Mouse (Mus musculus) heart, adult 8-10 months (tissue): ENCODE data around the gene Ly6g6e. TPM values are rescaled to one million over a fixed set of nuclear protein-coding genes. Genes with fewer than 3 reads are reported as not detected.

Experiments used
- DNase-seq: peaks from one replicate; pipeline ENCODE4 v3.0.0; 2022; ENCODE audit warnings: low spot score
- total RNA-seq, 4 experiments: library from RNA; stranded (reverse); gene quantifications; 2 replicates each; pipeline ENCODE4 v1.2.4; 2022

Ly6g6e gene
- total RNA-seq, 4 experiments from 2014 or later, result not detected

- no peak for DNase-seq
Measured at GRCm38 (mm10) chr17:35049561-35050016, 27.1 kb upstream of the Ly6g6e start, which contains the start of gene Clic1. TSS of gene Clic1 (plus strand) at chr17:35049966.

- peak; percentile 83 for DNase-seq
Measured at GRCm38 (mm10) chr17:35050126-35050750, 26.5 kb upstream of the Ly6g6e start.

GRCm38 (mm10) chr17:35051156-35052086 lies 25.3 kb upstream of the Ly6g6e start:
- DNase-seq, result peak; percentile 90

GRCm38 (mm10) chr17:35052271-35052798 lies 24.4 kb upstream of the Ly6g6e start:
- no peak for DNase-seq

- no peak for DNase-seq
Measured at GRCm38 (mm10) chr17:35055691-35056495, 20.8 kb upstream of the Ly6g6e start.

GRCm38 (mm10) chr17:35057090-35057489 lies 19.6 kb upstream of the Ly6g6e start:
- DNase-seq, result no peak

- DNase-seq, result no peak
Measured at GRCm38 (mm10) chr17:35058316-35058715, 18.4 kb upstream of the Ly6g6e start.

GRCm38 (mm10) chr17:35058911-35059892 lies 17.5 kb upstream of the Ly6g6e start, which contains the start of gene Ddah2:
TSS of gene Ddah2 (plus strand) at chr17:35059035.
- peak; percentile 90 for DNase-seq

- no peak for DNase-seq
Measured at GRCm38 (mm10) chr17:35060071-35060470, 16.6 kb upstream of the Ly6g6e start.

- no peak for DNase-seq
Measured at GRCm38 (mm10) chr17:35060737-35061297, 15.9 kb upstream of the Ly6g6e start.

GRCm38 (mm10) chr17:35061299-35061698 lies 15.4 kb upstream of the Ly6g6e start:
- no peak for DNase-seq

- no peak for DNase-seq
Measured at GRCm38 (mm10) chr17:35063466-35063865, 13.2 kb upstream of the Ly6g6e start.

- DNase-seq, result no peak
Measured at GRCm38 (mm10) chr17:35064378-35064877, 12.3 kb upstream of the Ly6g6e start.

- peak; percentile 49 for DNase-seq
Measured at GRCm38 (mm10) chr17:35064951-35065947, 11.5 kb upstream of the Ly6g6e start, which contains the start of gene Ly6g6c. TSS of gene Ly6g6c (plus strand) at chr17:35065388.

- no peak for DNase-seq
Measured at GRCm38 (mm10) chr17:35066084-35066483, 10.6 kb upstream of the Ly6g6e start, which contains the start of gene Mpig6b. TSS of gene Mpig6b (minus strand) at chr17:35066184.

GRCm38 (mm10) chr17:35068213-35068914 lies 8.3 kb upstream of the Ly6g6e start:
- no peak for DNase-seq

- DNase-seq, result no peak
Measured at GRCm38 (mm10) chr17:35070556-35071229, 6.0 kb upstream of the Ly6g6e start.
